Mouse (Mus musculus) gastrocnemius, adult 2 months (tissue): ENCODE measurements around the gene Vmn1r210. TPM values are rescaled to one million over a fixed set of nuclear protein-coding genes. Genes with fewer than 3 reads are reported as not detected.
"Not testable (repeated sequence)": the region's sequence is repeated elsewhere in the genome, so short reads cannot be mapped to it uniquely, and the experiment has no call there.

Experiments
- DNase-seq: peaks from one replicate; pipeline ENCODE4 v3.0.0; 2022
- H3K27ac ChIP-seq: fragments of 200-600 bp; 2 replicates; pipeline ENCODE4 v1.8.1; 2022; ENCODE audit warnings: mild to moderate bottlenecking
- H3K4me3 ChIP-seq: fragments of 200-600 bp; 2 replicates; pipeline ENCODE4 v1.8.1; 2022; ENCODE audit warnings: mild to moderate bottlenecking, moderate library complexity
- CTCF ChIP-seq: fragments of 200-600 bp; IDR thresholded peaks from 2 replicates; pipeline ENCODE4 v1.8.1; 2022; ENCODE audit warnings: antibody characterized with exemption, mild to moderate bottlenecking, moderate library complexity
- intact Hi-C: fragments of 180-260 bp; cut with DNase I; formaldehyde crosslinking; loops from one replicate; pipeline ENCODE4 v1.15.1; 2025
- long read RNA-seq, 2 experiments: library from polyadenylated mRNA; stranded (forward); transcript quantifications; one replicate each; pipeline ENCODE4 v2.0.0; 2021
- total RNA-seq, 2 experiments: library from RNA; stranded (reverse); gene quantifications; 2 replicates each; pipeline ENCODE4 v1.2.3; 2021

The Vmn1r210 gene
- not detected for total RNA-seq
- long read RNA-seq, experiment 1: 0 reads
- long read RNA-seq, experiment 2: 0 reads

GRCm38 (mm10) chr13:22831248-22831647, at the start of gene Vmn1r210:
Gene Vmn1r210 (minus strand): TSS chr13:22831348.
- Histone ChIP-seq H3K27ac (no peak within 1 kb of the TSS), H3K4me3 (no peak within 1 kb of the TSS)
- no peak for DNase-seq
- TF ChIP-seq CTCF: no peak
- intact Hi-C loops: no loop called here

- DNase-seq: no peak
- TF ChIP-seq CTCF: no peak
- Histone ChIP-seq H3K27ac (no peak overlapping the region), H3K4me3 (no peak overlapping the region)
- intact Hi-C loops: no loop called here
Observed at GRCm38 (mm10) chr13:22879257-22879656, 48.1 kb upstream of the Vmn1r210 start.

GRCm38 (mm10) chr13:22857461-22857860, 26.3 kb upstream of the Vmn1r210 start, which contains the start of gene Vmn1r211:
Gene Vmn1r211 (minus strand): TSS chr13:22857561.
- no peak for TF ChIP-seq CTCF
- no peak for DNase-seq
- Histone ChIP-seq H3K4me3 (no peak within 1 kb of the TSS), H3K27ac (no peak within 1 kb of the TSS)
- intact Hi-C loops: no loop called here

- intact Hi-C loops: no loop called here
- TF ChIP-seq CTCF: no peak
- no peak for DNase-seq
- Histone ChIP-seq H3K4me3 (no peak overlapping the region), H3K27ac (no peak overlapping the region)
Observed at GRCm38 (mm10) chr13:22854760-22855159, 23.6 kb upstream of the Vmn1r210 start.

DNA sequence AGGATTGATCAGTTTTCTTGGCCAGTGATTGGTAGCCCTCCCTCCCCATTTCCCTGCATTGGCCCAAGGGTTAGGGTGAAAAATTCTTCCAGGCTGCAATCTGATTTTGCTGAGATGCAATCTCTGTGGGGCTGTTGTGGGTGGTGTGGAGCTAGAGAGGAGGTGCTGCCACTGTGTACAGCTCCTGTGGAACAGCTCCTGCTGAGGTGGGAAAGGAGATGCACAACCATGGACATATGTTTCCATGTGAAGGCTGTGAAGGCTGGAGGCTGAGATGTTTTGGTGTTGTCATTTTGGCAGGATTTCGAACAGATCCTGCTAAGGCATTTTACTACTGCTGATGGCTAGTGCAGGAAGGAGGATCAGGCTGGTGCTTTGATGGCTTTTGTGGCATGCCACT, 15.7 kb upstream of the Vmn1r210 start:
- DNase-seq: no peak
- H3K4me3 ChIP-seq: no peak overlapping the region
- intact Hi-C loops: no loop called here
- no peak overlapping the region for H3K27ac ChIP-seq
- TF ChIP-seq CTCF: no peak

- intact Hi-C loops, DNase-seq, H3K27ac ChIP-seq, H3K4me3 ChIP-seq: not testable (repeated sequence)
Observed at GRCm38 (mm10) chr13:22844304-22844703, 13.2 kb upstream of the Vmn1r210 start.

DNA sequence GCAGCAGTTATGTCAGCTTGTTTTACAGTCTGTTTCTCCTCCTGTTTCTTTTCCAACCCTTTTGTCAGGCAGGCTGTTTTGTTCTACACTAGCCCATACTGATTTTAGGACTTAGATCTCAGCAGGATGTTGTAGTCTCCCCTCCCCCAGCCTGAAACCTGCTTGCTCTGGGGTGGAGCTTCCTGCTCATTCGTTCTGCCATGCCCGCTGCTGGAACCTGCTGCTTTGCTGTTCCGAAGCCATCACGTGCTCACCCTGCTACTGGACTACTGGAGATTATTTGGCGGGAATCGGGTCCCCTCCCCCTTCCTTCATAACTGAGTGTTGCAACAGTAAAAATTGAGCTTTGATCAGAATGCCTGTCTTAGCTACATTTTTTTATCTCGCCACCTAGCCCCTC, 1.8 kb downstream of the Vmn1r210 start:
- intact Hi-C loops: not testable (repeated sequence)

DNA sequence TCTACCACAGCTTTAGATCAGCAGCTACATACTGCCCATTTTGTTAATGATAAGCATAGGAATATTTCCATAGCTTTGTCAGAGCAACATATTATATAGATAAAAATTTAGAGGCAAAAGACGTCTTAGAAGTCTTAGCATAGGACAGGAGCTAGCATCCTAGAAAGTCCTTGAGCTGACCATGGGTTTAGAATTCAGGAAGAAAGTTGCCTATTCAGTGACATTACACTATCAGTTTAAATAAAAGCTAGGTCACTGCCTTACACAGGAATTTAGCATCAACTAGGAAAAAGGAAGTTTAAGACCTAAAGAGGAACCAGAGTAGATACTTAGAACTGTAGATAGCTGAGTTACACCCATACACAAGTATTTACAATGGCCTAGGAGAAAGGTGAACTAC, 9.5 kb downstream of the Vmn1r210 start:
- DNase-seq, H3K27ac ChIP-seq, intact Hi-C loops, H3K4me3 ChIP-seq: not testable (repeated sequence)

More for the DNA sequence above, 1.8 kb downstream of the Vmn1r210 start:
- H3K27ac ChIP-seq, H3K4me3 ChIP-seq, DNase-seq: not testable (repeated sequence)

DNA sequence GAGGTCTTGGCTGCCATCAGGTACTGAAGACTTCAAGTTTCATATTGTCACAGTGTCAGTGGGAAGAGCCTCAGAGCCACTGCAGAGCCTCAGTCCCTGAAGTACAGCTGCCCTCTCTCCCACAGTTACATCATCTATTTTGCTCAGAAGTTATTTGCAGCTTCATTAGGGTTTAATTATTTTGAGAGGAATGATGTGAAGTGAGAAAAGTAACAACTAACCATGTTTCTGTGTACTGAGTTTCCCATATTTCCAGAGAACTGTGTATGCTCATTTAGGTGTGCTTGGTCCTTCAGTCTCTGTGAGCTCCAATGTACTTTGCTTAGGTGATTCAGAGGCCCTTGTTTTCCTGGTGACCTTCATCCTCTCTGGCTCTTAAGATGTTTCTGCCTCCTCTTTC, 21.6 kb downstream of the Vmn1r210 start, which contains the start of gene Vmn1r209:
Gene Vmn1r209 (minus strand): TSS at position 101 of the 400 bp plus-strand sequence.
- H3K27ac ChIP-seq, DNase-seq, intact Hi-C loops, H3K4me3 ChIP-seq: not testable (repeated sequence)

DNA sequence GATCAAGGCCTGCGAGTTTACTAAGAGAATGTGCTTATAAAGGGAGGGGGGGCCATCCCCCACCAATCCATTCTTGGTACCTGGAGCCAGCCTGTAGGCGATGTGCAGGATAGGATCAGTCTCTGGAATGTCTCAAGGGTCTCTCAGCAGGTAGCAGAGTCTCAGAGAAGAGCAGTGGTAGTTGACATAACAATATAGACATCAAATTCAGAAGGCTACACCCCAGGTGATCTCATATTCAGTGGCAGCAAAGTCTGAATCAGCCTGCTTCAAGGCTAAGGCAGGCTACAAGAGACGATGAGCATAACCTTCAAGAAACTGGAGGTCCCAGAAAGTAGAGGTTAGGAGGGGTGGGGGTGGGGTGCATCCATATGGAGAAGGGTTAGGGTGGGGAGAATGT, 43.1 kb downstream of the Vmn1r210 start:
- H3K4me3 ChIP-seq, intact Hi-C loops, H3K27ac ChIP-seq, DNase-seq: not testable (repeated sequence)

DNA sequence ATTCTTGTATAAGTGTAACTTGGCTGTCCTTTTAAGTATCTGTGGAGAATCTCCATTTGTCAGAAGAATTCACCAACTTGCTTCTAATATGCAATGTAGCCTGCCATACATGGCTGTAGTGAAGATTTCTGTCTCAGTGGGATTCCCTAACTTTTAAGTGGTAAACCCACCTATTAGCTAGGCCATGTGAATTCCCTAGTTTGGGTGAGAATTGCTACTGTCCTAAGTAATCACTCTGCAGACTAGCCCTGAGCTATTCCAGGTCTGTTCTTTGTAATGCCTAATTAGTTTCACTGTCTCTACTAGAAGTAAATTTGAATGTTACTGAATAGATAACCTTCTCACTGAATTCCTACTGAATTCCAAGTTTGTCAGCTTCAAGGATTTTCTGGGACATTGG, 47.0 kb downstream of the Vmn1r210 start:
- intact Hi-C loops, DNase-seq, H3K4me3 ChIP-seq, H3K27ac ChIP-seq: not testable (repeated sequence)

DNA sequence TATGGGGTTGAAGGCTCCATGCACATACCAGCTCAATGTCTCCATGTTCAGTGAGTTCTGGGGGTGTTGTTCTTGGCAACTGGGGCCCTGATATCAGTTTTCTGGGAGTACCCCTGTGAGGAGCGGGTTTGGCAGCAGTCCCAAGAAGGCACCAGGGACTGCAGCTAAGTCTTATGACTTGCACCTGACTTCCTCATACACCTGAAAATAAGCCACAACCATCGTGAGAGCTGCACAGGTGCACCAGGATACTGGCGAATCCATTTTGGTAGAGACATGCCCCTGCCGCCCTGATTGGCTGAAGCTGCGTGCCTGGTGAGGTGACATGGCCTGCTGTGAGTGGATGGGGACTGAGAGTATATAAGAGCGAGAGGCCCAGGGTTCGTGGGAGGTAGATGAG, 53.8 kb downstream of the Vmn1r210 start, which contains the start of gene Vmn1r208:
Gene Vmn1r208 (minus strand): TSS at position 101 of the 400 bp plus-strand sequence.
- DNase-seq, H3K27ac ChIP-seq, H3K4me3 ChIP-seq, intact Hi-C loops: not testable (repeated sequence)

Other genes starting within 250 kb of the Vmn1r210 start
- gene Vmn1r205, start 238.3 kb downstream of the Vmn1r210 start, total RNA-seq: not detected
- gene Vmn1r206, start 207.1 kb downstream of the Vmn1r210 start, total RNA-seq: not detected
- under 1 TPM in 1 of 2 experiments, not detected in 1; 0.06 TPM for gene Vmn1r207-ps, start 101.7 kb downstream of the Vmn1r210 start, total RNA-seq
- not detected for gene Vmn1r208, start 53.9 kb downstream of the Vmn1r210 start, total RNA-seq
- under 1 TPM in 1 of 2 experiments, not detected in 1; 0.05 TPM for gene Vmn1r209, start 21.7 kb downstream of the Vmn1r210 start, total RNA-seq
- gene Vmn1r211, start 26.2 kb upstream of the Vmn1r210 start, total RNA-seq: not detected
- gene Vmn1r212, start 52.9 kb upstream of the Vmn1r210 start, total RNA-seq: not detected
- gene Vmn1r213, start 176.3 kb upstream of the Vmn1r210 start, total RNA-seq: not detected
- not detected for gene Vmn1r214, start 199.1 kb upstream of the Vmn1r210 start, total RNA-seq
- gene Vmn1r215, start 236.7 kb upstream of the Vmn1r210 start, total RNA-seq: not detected